Mouse (Mus musculus) embryonic facial prominence, embryonic 10.5 days (tissue): ENCODE results near the gene Dtd2. TPM values are rescaled to one million over a fixed set of nuclear protein-coding genes. Genes with fewer than 3 reads are reported as not detected.
A peak's percentile ranks its signal among the peaks of the same experiment; 100 is the strongest.

ENCODE experiments used
- DNase-seq: peaks from one replicate; pipeline ENCODE4 v3.0.0-alpha.2; 2017; ENCODE audit warnings: low spot score
- H3K27ac ChIP-seq: fragments of 300-500 bp; sonication (generic); replicated peaks from 2 replicates; pipeline ENCODE4 v1.5.1; 2016; ENCODE audit warnings: mild to moderate bottlenecking
- H3K27me3 ChIP-seq: fragments of 300-500 bp; sonication (generic); replicated peaks from 2 replicates; pipeline ENCODE4 v1.6.1; 2016; ENCODE audit warnings: low read depth, mild to moderate bottlenecking; ENCODE audit not compliant: poor library complexity, severe bottlenecking
- H3K36me3 ChIP-seq: fragments of 300-500 bp; sonication (generic); replicated peaks from 2 replicates; pipeline ENCODE4 v1.6.1; 2016; ENCODE audit warnings: mild to moderate bottlenecking, moderate library complexity
- H3K4me1 ChIP-seq: fragments of 300-500 bp; sonication (generic); 2 replicates; pipeline ENCODE4 v1.6.1; 2016
- H3K4me3 ChIP-seq: fragments of 300-500 bp; sonication (generic); 2 replicates; pipeline ENCODE4 v1.5.1; 2016; ENCODE audit warnings: mild to moderate bottlenecking, moderate library complexity
- H3K9me3 ChIP-seq: fragments of 300-500 bp; sonication (generic); 2 replicates; pipeline ENCODE4 v1.6.1; 2016; ENCODE audit warnings: mild to moderate bottlenecking
- WGBS: fragments of 180-500 bp; shearing (Covaris S2); methylation state at CpG from one replicate; pipeline ENCODE4 v1.1.7; 2016; 5-methylcytosine and 5-hydroxymethylcytosine counted together
- polyA plus RNA-seq: library from polyadenylated mRNA; unstranded; fragments of >200 nt; fragmentation: Nextera tagmentation; extraction: Ambion mirVana; gene quantifications from 2 replicates; pipeline ENCODE4 v1.2.1, GENCODE M21; 2016

The Dtd2 gene
- polyA plus RNA-seq: 23.5 and 24.3 TPM in 2 replicates

DNA sequence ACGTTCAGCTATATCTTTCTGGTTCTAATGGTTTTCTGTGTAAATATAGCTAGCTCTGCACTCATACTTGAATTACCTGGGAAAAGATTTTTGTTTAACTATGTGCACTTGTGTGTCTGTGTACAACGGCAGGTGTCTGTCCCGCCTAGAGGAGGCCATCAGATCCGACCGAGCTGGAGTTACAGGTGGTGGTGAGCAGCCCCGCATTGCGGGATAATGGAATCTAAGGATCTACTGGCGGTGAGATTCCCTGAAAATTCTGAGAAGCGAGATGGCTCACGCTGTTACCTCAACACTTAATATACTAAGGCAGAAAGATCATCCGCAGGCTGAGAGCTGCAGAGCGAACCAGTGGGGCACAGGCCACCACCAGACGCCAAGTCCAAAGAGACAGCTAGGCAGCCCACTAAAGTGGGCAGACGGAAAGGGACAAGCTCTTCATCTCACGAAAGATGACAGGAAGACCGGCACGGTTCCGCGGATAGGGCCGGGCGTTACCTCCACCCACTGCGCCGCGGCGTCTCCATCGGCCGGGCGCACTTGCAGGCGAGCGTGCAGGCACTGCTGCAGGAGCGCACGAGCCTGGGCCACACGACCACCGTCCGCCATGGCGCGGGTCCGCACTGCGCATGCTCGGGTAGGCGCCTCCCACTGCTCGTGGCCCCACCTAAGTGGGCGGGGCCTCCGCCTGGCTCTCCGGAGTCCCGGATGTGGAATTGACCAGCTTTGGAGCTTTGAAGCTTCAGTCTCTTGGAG lies at the start of gene Dtd2:
TSS of gene Dtd2 (minus strand) at position 625 of the 756 bp plus-strand sequence.
- H3K27ac ChIP-seq: peak within 1 kb of the TSS; percentile 90
- H3K4me1 ChIP-seq: peaks cover 13% of the 10 kb centered on the region; the same call in 1 of the 2 replicates
- H3K4me3 ChIP-seq: peak within 1 kb of the TSS; percentile 83
- H3K27me3 ChIP-seq: no peaks in the 10 kb centered on the region
- WGBS: 3% methylated on average over 46 of the region's 46 CpGs
- no peaks in the 10 kb centered on the region for H3K9me3 ChIP-seq
- DNase-seq: peak; percentile 96
- H3K36me3 ChIP-seq: peaks cover 9% of the 10 kb centered on the region; the same call in 1 of the 2 replicates

GRCm38 (mm10) chr12:52049324-52049723 lies 43.0 kb upstream of the Dtd2 start:
- Histone ChIP-seq H3K27ac (no peak overlapping the region), H3K27me3 (no peaks in the 10 kb centered on the region), H3K9me3 (no peaks in the 10 kb centered on the region), H3K4me1 (no peaks in the 10 kb centered on the region), H3K4me3 (no peak overlapping the region), H3K36me3 (no peaks in the 10 kb centered on the region)
- 87% methylated on average over 2 of the region's 2 CpGs for WGBS
- no peak for DNase-seq

DNA sequence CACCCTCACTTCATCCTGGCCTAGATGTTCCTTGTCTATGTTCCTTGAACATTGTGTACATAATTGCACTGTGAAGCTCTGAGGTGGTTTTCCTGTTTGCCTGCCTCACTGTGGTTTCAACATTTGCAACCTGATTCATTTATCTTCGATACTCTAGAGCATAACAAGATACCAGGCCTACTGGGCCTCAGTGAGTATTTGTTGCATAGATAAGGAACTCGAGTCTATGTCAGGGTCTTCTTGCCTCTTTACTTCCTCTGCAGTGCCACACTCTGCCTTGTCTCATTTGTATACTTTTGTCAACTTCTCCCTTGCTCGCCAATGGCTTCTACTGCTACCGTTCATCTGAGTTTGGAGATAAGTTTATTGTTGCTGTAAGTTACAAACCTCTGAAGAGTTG lies 40.1 kb upstream of the Dtd2 start:
- H3K36me3 ChIP-seq: no peaks in the 10 kb centered on the region
- H3K27me3 ChIP-seq: no peaks in the 10 kb centered on the region
- no peaks in the 10 kb centered on the region for H3K9me3 ChIP-seq
- H3K27ac ChIP-seq: no peak overlapping the region
- DNase-seq: no peak
- 88% methylated on average over 4 of the region's 4 CpGs for WGBS
- H3K4me3 ChIP-seq: no peak overlapping the region
- H3K4me1 ChIP-seq: no peaks in the 10 kb centered on the region

DNA sequence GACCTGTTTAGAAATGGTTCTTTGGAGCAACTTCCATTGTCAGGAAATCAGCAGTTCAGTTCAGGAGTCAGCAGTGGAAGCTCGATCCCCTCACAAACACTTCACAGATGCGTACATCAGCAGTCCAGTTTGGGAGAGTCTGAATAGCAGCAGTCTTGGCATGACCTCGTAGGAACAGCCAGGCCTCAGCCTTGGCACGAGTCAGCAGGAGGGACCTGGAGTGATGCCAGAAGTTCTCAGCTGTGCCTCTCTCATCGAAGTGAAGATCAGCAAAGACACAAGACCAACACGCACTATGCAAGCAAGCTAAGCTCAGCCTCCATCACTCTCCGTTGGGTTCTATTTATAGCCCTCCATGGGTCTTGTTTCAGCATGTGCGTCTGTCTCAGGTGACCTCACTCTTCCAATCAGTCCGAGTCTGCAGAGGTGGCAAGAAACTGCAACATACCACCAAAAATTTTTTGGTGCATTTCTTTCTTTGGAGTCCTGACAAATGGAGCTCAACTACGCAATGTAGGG lies 36.6 kb upstream of the Dtd2 start:
- H3K36me3 ChIP-seq: no peaks in the 10 kb centered on the region
- H3K4me3 ChIP-seq: no peak overlapping the region
- no peak for DNase-seq
- 89% methylated on average over 10 of the region's 10 CpGs for WGBS
- H3K4me1 ChIP-seq: no peaks in the 10 kb centered on the region
- H3K27me3 ChIP-seq: no peaks in the 10 kb centered on the region
- no peak overlapping the region for H3K27ac ChIP-seq
- no peaks in the 10 kb centered on the region for H3K9me3 ChIP-seq

DNA sequence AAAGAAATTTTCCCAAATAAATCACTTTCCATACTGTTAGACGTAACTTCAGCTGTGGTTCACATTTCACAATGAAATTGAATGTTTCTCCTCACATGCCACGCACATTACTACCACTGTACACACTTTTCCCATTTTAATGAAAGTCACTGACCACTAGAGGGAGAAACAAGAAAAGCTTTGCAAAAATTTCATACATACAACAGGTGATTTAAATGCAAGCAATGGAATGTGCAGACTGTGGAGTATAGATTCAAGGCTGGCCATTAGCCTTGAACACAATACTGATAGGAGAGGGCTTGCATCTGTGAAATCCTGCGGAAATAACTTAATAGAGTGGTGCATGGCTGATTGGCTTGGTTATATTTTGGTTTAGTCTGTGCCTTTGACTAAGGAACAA lies 32.1 kb upstream of the Dtd2 start:
- Histone ChIP-seq H3K27ac (no peak overlapping the region), H3K4me1 (no peaks in the 10 kb centered on the region), H3K36me3 (no peaks in the 10 kb centered on the region), H3K27me3 (no peaks in the 10 kb centered on the region), H3K9me3 (no peaks in the 10 kb centered on the region), H3K4me3 (no peak overlapping the region)
- no peak for DNase-seq
- WGBS: 72% methylated on average over 3 of the region's 3 CpGs

GRCm38 (mm10) chr12:52034956-52035355 lies 28.7 kb upstream of the Dtd2 start:
- no peaks in the 10 kb centered on the region for H3K36me3 ChIP-seq
- H3K27ac ChIP-seq: no peak overlapping the region
- no peaks in the 10 kb centered on the region for H3K27me3 ChIP-seq
- H3K9me3 ChIP-seq: no peaks in the 10 kb centered on the region
- H3K4me1 ChIP-seq: no peaks in the 10 kb centered on the region
- H3K4me3 ChIP-seq: no peak overlapping the region
- WGBS: 95% methylated on average over 3 of the region's 3 CpGs
- DNase-seq: no peak

DNA sequence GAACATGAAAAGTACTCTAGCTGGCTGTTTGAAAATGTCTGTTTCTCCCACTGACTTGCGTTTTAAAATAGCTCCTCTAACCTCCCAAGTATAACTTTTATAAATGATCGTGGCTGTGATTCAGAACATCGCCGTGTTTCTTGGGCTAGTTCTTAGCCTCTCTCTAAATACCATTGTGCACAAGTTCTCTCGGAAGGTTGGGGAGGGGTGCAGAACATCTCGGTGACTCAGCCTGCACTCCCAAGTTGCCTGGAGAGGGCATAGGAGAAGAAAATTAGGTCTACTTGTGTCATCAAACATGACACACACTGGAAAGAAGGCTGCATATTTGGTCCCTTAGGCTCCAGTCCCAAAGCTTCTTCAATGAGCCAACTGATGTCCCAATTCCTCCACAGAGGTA lies 26.0 kb upstream of the Dtd2 start:
- Histone ChIP-seq H3K9me3 (no peaks in the 10 kb centered on the region), H3K4me3 (no peak overlapping the region), H3K36me3 (no peaks in the 10 kb centered on the region), H3K27me3 (no peaks in the 10 kb centered on the region), H3K4me1 (no peaks in the 10 kb centered on the region), H3K27ac (no peak overlapping the region)
- DNase-seq: no peak
- WGBS: 89% methylated on average over 6 of the region's 6 CpGs

GRCm38 (mm10) chr12:52027963-52028362 lies 21.7 kb upstream of the Dtd2 start, which contains the start of gene Gpr33:
Gpr33 (minus strand) TSS chr12:52028063.
- no peaks in the 10 kb centered on the region for H3K27me3 ChIP-seq
- no peaks in the 10 kb centered on the region for H3K4me1 ChIP-seq
- no peak for DNase-seq
- H3K4me3 ChIP-seq: no peak within 1 kb of the TSS
- 93% methylated on average over 3 of the region's 3 CpGs for WGBS
- H3K27ac ChIP-seq: no peak within 1 kb of the TSS
- H3K9me3 ChIP-seq: no peaks in the 10 kb centered on the region
- no peaks in the 10 kb centered on the region for H3K36me3 ChIP-seq

- 92% methylated on average over 7 of the region's 7 CpGs for WGBS
- H3K9me3 ChIP-seq: no peaks in the 10 kb centered on the region
- H3K27ac ChIP-seq: no peak overlapping the region
- H3K36me3 ChIP-seq: no peaks in the 10 kb centered on the region
- peaks cover 11% of the 10 kb centered on the region for H3K4me1 ChIP-seq
- H3K27me3 ChIP-seq: no peaks in the 10 kb centered on the region
- no peak for DNase-seq
- no peak overlapping the region for H3K4me3 ChIP-seq
Observed at GRCm38 (mm10) chr12:52014494-52015029, 8.3 kb upstream of the Dtd2 start.

DNA sequence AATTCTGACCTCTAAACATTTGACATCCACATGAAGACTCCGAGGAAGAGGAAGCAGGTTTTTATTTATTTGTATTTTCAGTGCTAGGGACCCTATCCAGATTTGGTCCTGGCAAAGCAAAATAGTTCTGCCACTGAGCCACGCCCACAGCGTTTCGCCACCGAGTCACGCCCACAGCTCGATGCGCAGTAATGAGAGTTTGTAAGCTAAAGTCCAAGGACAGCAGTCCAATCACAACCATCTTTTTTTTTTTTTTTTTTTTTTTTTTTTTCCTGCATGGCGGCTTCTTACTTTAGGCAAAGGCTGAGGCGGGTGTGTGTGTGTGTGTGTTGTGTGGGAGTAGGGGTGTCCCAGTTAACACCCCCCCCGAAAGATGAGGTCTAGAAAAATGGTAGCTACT lies 7.7 kb upstream of the Dtd2 start:
- H3K27ac ChIP-seq: no peak overlapping the region
- H3K4me3 ChIP-seq: no peak overlapping the region
- no peak for DNase-seq
- no peaks in the 10 kb centered on the region for H3K9me3 ChIP-seq
- H3K36me3 ChIP-seq: no peaks in the 10 kb centered on the region
- H3K4me1 ChIP-seq: peaks cover 11% of the 10 kb centered on the region
- 85% methylated on average over 11 of the region's 11 CpGs for WGBS
- H3K27me3 ChIP-seq: no peaks in the 10 kb centered on the region

GRCm38 (mm10) chr12:52013274-52013673 lies 7.0 kb upstream of the Dtd2 start:
- peak; percentile 14 for DNase-seq
- Histone ChIP-seq H3K36me3 (no peaks in the 10 kb centered on the region), H3K9me3 (no peaks in the 10 kb centered on the region), H3K4me3 (no peak overlapping the region), H3K27me3 (no peaks in the 10 kb centered on the region), H3K4me1 (peaks cover 11% of the 10 kb centered on the region), H3K27ac (no peak overlapping the region)
- WGBS: 35% methylated on average over 9 of the region's 9 CpGs

DNA sequence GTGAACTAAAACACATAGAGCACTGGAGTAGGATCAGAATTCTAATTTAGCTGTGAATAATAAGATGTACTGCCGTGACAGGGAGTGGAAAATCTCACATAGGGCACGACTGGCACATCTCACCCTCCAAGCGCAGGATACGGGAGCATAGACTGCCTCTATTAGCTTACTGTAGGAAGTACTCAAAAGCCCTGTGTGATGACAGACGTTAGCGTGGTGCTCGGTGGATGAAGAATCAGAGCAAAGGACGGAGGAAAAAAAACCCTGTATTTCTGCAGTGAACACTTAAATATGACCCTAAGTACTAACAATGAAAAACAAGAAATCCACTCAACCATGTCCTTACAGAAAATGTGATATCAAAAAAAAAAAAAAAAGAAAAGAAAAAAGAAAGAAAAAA lies 5.9 kb upstream of the Dtd2 start:
- H3K4me1 ChIP-seq: peaks cover 11% of the 10 kb centered on the region
- 88% methylated on average over 8 of the region's 8 CpGs for WGBS
- no peaks in the 10 kb centered on the region for H3K9me3 ChIP-seq
- no peak overlapping the region for H3K4me3 ChIP-seq
- H3K36me3 ChIP-seq: no peaks in the 10 kb centered on the region
- no peak for DNase-seq
- H3K27ac ChIP-seq: no peak overlapping the region
- H3K27me3 ChIP-seq: no peaks in the 10 kb centered on the region

- Histone ChIP-seq H3K4me1 (peaks cover 18% of the 10 kb centered on the region), H3K36me3 (no peaks in the 10 kb centered on the region), H3K9me3 (no peaks in the 10 kb centered on the region), H3K27me3 (no peaks in the 10 kb centered on the region), H3K27ac (no peak overlapping the region), H3K4me3 (no peak overlapping the region)
- WGBS: 62% methylated on average over 2 of the region's 2 CpGs
- DNase-seq: no peak
Observed at GRCm38 (mm10) chr12:52010630-52010961, 4.3 kb upstream of the Dtd2 start.
